Mouse (Mus musculus): Measurements from ENCODE around the gene Gm27021.

Gene Gm27021

GRCm38 (mm10) chr8:120642031-120642662, 25.7 kb downstream of the Gm27021 start:
- DNase-seq (ENCODE audit: low read depth, low spot score), result no peak

GRCm38 (mm10) chr8:120641245-120641644, 26.6 kb downstream of the Gm27021 start:
- peak; percentile 62 for DNase-seq (ENCODE audit: low read depth, low spot score)

DNA sequence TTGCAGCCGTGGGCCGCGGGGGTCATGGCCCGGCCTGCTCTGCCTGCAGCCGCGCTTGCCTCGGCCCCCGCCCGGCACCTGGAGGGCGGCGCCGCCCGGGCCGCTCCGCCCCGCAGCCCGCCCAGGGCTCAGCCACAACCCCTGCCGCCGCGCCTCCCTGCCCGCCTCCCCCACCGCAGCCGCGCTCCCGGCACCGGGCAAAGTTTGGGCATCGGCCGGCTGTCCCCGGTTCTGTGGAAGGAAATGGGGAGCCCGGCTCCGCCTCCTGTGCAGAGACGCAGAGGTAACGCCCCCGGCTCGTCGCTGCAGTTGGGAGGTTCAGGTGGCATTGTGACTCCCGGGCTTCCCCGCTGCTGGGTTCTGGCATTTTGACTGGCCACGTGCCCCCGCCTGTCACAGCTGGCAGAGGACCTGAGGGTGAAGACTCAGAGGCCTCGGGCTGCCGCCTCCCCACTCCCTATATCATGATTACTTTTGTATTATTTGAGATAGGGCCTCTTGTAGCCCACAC, 33.5 kb downstream of the Gm27021 start:
- DNase-seq (ENCODE audit: low read depth, low spot score), result no peak

DNA sequence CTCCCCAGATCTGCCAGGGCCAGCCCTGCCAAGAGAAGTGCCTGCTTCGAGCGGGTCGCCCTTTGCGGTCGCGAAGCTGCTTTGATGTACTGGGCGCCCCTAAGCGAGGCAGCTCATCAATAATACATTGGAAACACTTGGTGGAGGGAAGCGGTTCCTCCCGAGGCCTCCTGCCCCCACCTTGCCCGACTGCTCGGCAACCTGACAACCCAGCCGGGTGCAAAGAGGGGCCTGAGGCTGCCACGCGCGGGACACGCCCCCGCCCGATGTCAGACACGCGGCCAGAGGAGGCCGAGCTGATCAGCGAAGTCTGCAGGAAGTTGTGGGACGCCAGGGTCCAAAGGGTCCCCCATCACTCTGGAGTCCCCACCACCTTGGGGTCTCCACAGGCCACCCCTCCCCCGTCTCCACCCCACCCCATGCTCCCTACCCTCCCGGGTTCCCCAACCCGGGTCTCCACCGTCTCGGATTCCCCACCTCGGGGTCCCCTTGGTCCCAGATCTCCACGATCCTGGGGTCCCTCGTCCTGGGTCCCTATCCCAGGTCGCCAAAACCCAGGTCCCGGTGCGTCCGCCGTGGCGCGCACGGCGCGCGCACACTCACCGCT, 34.1 kb downstream of the Gm27021 start:
- no peak for DNase-seq (ENCODE audit: low read depth, low spot score)

- DNase-seq (ENCODE audit: low read depth, low spot score), result no peak
Observed at GRCm38 (mm10) chr8:120632969-120633664, 34.8 kb downstream of the Gm27021 start.

DNA sequence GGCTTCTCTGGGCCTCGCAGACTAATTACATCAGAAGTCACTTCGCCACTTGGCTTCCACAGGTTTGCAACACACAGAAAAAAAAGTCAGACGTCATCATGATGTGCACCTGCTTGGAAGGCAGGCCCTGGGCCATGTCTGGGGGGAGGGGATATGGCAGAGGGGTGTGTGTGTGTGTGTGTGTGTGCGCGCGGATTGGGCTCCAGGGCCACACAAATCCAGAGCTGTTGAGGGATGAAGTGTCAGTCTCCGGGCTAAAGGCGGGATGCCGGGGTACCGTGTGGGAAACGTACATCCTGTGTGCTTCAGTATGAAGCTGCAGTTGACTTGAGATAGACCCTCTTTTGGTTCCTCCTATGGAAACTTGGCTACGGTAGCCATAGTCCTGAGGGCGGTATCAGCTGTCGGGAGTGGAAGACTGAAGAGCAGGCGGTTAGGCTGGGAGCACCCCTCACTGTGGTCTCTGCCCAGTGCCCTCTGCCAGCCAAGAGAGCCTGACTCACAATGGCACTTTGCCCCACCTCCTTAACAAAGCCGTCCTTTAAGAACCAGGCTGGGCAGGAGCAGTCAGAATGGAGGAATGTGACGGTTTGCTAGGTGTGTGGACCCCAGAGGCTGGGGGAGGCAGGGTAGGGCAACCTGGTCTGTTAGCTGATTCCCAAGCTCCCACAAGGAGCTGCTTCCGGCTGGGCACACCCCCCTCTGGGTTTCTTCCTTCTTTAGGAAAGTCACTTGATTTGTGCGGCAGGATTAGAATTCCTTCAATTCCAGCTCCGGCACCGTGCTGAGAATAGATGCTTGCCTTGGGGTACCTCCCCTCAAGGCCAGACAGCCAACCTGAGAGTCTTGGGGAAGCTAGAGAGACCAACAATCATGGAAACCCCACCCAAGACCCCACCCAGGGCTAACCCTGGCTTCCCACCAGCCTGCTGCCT, 36.2 kb downstream of the Gm27021 start:
- no peak for DNase-seq (ENCODE audit: low read depth, low spot score)

GRCm38 (mm10) chr8:120630848-120631247, 37.0 kb downstream of the Gm27021 start:
- no peak for DNase-seq (ENCODE audit: low read depth, low spot score)

DNA sequence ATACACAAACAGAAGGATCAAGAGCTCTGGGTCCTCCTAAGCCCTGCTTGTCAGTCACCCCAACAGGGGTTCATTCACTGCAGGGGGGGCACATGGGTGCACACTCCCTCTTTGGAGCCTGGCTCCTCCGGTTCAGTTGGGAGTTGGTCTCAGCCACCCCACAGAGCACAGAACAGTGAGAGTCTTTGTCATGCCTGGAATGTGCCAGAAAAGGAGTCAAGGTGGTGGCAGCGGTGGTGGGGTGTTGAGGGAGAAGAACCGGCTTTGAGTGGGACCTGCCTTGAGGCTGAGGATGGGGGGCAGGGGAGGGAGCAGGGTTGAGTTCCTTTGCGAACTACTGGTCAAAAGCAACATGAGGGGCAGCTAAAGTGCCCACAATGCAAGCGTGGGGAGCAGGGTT, 37.8 kb downstream of the Gm27021 start:
- no peak for DNase-seq (ENCODE audit: low read depth, low spot score)

DNA sequence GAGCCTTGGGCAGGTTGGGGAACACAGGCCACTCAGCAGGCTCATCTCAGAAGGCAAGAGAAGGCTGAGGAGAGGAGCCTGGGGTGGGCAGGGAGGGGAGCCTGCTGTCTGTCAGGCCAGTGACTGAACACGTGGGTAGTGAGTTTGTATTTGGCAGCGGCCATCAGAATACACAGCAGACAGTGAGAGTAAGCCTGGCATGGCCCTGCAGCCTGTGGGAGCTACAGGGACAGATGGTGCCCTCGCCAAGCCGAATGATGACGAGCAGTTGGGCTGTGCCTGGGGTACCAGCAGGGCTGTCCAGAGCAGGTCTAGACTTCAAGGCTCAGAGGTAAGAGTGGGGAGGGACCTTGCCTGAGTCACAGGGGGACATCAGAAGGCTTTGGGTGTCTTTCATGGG, 40.6 kb downstream of the Gm27021 start:
- no peak for DNase-seq (ENCODE audit: low read depth, low spot score)

DNA sequence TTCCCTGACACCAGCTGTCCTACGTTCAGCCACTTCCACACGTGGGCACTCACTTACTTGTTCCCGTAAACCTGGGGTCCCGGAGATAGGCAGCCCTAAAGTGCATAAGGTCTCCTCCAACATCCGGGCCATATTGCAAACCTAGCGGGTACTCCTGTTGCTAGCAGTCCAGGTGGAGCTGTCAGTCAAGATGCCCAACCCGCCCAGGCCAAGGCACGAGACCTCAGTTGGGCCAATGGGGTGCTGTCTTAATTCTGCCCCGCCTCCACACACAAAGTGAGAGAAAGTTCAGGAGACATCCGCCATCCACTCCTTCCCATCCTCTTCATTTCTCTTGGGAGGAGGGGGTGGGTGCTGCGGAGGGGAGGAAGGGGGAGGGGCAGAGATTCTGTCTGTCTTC, 41.4 kb downstream of the Gm27021 start:
- DNase-seq (ENCODE audit: low read depth, low spot score), result no peak

DNA sequence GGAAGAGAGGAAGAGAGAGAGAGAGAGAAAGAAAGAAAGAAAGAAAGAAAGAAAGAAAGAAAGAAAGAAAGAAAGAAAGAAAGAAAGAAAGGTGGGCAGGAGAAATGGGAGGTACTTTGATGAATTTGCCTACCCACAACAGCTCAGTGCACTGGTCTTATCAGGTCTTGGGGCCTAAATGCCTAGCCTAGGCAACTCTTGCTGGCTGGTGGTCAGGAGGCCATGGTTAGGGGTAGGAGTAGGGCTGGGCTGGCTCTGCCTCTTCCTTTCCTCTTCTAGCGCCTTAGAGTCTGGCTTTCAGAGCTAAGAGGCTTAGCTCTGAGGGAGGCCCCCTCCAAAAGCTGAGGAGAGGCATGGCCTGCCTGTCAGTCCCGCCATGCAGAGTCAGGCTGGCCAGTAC, 44.3 kb downstream of the Gm27021 start:
- no peak for DNase-seq (ENCODE audit: low read depth, low spot score)

- DNase-seq (ENCODE audit: low read depth, low spot score), result no peak
Observed at GRCm38 (mm10) chr8:120622161-120622560, 45.7 kb downstream of the Gm27021 start.

- DNase-seq (ENCODE audit: low read depth, low spot score), result no peak
Observed at GRCm38 (mm10) chr8:120620441-120620840, 47.4 kb downstream of the Gm27021 start.

DNA sequence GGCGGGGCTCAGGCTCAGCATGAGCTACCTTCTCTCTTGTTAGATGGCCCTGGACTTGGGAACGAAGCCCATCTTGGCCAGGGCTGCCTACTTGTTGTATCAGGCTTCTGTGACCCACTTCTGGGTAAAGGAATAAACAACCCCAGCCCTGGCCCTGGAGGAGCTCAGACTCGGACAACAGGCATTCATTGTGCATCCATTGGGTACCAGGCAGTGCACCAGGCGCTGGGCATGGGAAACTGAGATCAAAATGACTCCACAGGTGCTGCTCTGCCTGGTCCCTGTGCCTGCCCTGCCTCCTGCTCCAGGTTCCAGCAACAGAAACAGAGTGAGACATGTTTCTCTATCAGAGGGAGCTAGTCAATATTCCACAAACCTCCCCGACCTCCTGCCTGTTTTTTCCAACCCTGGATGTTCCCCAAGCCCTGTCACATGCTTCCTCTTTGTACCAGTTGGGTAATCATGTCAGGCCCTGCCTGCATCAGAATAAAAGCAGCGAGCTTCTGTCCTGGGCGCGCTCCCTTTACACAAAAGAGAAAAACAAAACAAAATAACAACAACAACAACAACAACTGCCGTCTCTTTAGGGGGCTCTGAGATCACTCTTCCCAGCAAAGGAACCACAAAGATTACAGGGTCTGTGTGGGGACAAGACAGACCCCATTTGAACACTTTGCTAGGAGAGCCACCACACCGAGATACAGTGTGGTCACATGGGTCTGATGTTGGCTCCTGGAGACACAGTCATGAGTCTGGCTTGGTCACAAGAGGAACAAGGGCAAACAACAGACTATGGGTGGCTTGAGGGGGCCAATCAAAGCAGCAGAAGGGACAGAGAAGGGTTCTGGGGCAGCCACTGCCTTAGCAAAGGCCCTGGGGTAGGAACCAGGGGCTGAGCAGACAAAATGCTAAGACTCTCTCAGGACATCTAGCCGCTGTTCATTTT, 48.4 kb downstream of the Gm27021 start:
- no peak for DNase-seq (ENCODE audit: low read depth, low spot score)

GRCm38 (mm10) chr8:120618110-120618509, 49.8 kb downstream of the Gm27021 start:
- DNase-seq (ENCODE audit: low read depth, low spot score), result no peak

DNA sequence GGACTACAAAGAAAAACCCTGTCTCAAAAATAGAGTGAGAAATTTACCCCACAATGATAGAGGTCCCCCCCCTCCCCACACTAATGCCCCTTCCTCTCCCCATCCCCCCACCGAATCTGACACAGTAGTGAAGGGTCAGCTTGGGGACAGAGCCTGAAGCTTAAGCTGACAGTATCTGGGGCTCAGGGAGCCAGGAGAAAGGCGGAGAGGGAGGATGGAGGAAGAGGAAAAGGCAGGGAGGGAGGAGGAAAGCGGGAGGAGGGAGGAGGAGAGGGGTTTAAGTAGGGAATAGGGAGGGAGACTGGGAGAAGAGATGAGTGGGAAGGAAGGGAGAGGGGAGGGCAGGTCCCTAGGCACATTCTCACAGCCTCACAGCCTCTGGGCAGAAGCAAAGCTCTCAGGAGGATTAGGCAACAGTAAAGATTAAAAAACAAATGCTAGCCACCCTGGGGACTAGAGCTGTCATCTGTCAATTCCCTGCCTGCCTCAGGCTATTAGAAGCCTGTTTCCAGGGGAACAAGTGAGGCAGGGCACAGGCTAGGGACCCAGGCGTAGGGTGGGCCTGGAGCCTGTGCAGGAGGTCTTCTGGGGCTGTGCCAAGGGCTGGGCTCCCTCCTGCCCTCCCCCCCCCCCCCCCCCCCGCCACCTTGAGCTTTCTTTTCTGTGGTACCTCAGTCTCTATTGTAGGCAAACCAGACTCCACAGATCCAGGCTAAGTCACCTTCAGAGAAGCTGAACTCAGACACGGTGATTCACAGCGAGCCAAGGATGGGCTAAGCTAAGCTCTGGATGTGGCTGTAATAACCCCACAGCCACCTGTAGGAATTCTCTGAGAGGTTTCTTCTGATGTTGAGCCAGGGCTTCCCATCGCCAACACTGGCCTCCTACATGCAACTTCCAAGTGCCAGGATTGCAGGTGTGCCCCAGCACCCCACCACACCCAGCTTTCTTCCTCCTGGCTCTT, 50.9 kb downstream of the Gm27021 start:
- no peak for DNase-seq (ENCODE audit: low read depth, low spot score)

GRCm38 (mm10) chr8:120614491-120614890, 53.4 kb downstream of the Gm27021 start:
- no peak for DNase-seq (ENCODE audit: low read depth, low spot score)

DNA sequence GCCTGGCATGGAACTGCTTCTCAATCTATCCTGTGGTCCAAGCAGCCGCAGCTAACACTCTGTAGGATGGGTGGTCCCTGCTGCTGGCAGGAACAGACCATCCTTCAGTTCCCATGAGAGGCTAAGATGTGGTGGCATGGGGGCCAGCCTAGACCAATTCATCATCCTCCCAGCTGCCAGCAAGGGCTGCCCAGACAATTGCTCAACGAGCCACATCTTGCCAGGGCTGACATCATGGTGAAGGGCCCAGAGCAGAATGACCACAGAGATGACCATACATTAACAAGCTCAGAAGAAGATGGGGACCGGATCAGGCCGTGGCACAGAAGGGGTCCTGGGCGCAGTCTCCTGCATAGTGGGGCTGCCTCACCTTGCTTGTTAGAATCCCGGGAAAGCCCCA, 57.1 kb downstream of the Gm27021 start:
- no peak for DNase-seq (ENCODE audit: low read depth, low spot score)

DNA sequence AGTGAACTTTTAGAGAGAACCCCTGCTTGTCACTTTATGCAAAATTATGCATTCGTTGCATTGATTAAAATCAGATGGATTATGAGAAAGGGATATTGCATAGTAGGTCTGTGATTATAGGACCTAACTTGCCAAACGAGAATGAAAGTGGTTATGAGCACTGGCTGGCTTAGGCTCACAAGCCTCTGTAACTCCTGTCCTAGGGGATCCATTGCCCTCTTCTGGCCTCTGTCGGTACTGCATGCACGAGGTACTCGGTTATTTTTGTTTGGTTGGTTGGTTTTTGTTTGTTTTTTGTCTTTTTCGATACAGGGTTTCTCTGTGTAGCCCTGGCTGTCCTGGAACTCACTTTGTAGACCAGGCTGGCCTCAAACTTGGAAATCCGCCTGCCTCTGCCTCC, 60.0 kb downstream of the Gm27021 start:
- no peak for DNase-seq (ENCODE audit: low read depth, low spot score)
